Mouse (Mus musculus) intestine, postnatal 0 days (tissue): ENCODE data around the gene Wnk4. TPM values are rescaled to one million over a fixed set of nuclear protein-coding genes. Genes with fewer than 3 reads are reported as not detected.
A peak's percentile ranks its signal among the peaks of the same experiment; 100 is the strongest.

Source experiments
- ATAC-seq: fragments of 200-750 bp; cut with Nextera tagmentation; 2 replicates; pipeline ENCODE4 v1.8.0; 2017; ENCODE audit warnings: mild to moderate bottlenecking, moderate TSS enrichment, moderate library complexity
- H3K27ac ChIP-seq: fragments of 300-500 bp; sonication (generic); 2 replicates; pipeline ENCODE4 v1.5.1; 2014; ENCODE audit warnings: mild to moderate bottlenecking, low read depth, low read length, moderate library complexity
- H3K27me3 ChIP-seq: fragments of 300-500 bp; sonication (generic); replicated peaks from 2 replicates; pipeline ENCODE4 v1.6.1; 2014; ENCODE audit warnings: low read length, mixed read lengths; ENCODE audit not compliant: control insufficient read depth, insufficient read depth
- H3K36me3 ChIP-seq: fragments of 300-500 bp; sonication (generic); 2 replicates; pipeline ENCODE4 v1.6.1; 2014; ENCODE audit warnings: mild to moderate bottlenecking, moderate library complexity; ENCODE audit not compliant: control insufficient read depth, insufficient read depth
- H3K4me1 ChIP-seq: fragments of 300-500 bp; sonication (generic); replicated peaks from 2 replicates; pipeline ENCODE4 v1.6.1; 2014; ENCODE audit warnings: antibody characterized with exemption, low read length, mixed read lengths; ENCODE audit not compliant: control insufficient read depth, insufficient read depth
- H3K4me2 ChIP-seq: fragments of 300-500 bp; sonication (generic); replicated peaks from 2 replicates; pipeline ENCODE4 v1.6.1; 2014; ENCODE audit warnings: low read depth, mild to moderate bottlenecking, moderate library complexity
- H3K4me3 ChIP-seq: fragments of 300-500 bp; sonication (generic); 2 replicates; pipeline ENCODE4 v1.5.1; 2014; ENCODE audit warnings: low read depth, low read length
- H3K9ac ChIP-seq: fragments of 300-500 bp; sonication (generic); 2 replicates; pipeline ENCODE4 v1.6.1; 2014; ENCODE audit warnings: mild to moderate bottlenecking, low read depth, low read length
- H3K9me3 ChIP-seq: fragments of 300-500 bp; sonication (generic); 2 replicates; pipeline ENCODE4 v1.6.1; 2016; ENCODE audit warnings: mixed run types; ENCODE audit not compliant: control insufficient read depth
- CTCF ChIP-seq: sonication (generic); IDR thresholded peaks from 2 replicates; pipeline ENCODE4 v1.5.1; 2016; ENCODE audit warnings: low read depth, mild to moderate bottlenecking, control low read depth, antibody characterized with exemption, moderate library complexity
- whole genome bisulfite sequencing: fragments of 180-500 bp; shearing (Covaris S2); extraction: QIAGEN DNeasy Blood & Tissue Kit; methylation state at CpG from one replicate; pipeline ENCODE4 v1.1.7; 2014; 5-methylcytosine and 5-hydroxymethylcytosine counted together
- polyA plus RNA-seq: library from polyadenylated mRNA; unstranded; fragments of >200 nt; fragmentation: Nextera tagmentation; extraction: Ambion mirVana; gene quantifications from 2 replicates; pipeline ENCODE4 v1.2.1, GENCODE M21; 2015

The Wnk4 gene
- polyA plus RNA-seq, 1 experiment from 2014 or later: 4.6 TPM

- Histone ChIP-seq H3K9me3 (no peaks in the 10 kb centered on the region), H3K4me1 (0 out of 2 replicates have a peak, but pooled peaks cover 4% of the 10 kb centered on the region), H3K9ac (no peak overlapping the region), H3K27me3 (no peaks in the 10 kb centered on the region; the same call in 1 of the 2 replicates), H3K27ac (no peak overlapping the region), H3K36me3 (no peaks in the 10 kb centered on the region), H3K4me2 (peak overlapping the region; percentile 91; the same call in 1 of the 2 replicates), H3K4me3 (no peak overlapping the region)
- WGBS: 33% methylated on average over 14 of the region's 14 CpGs
- 0 out of 2 replicates have a peak, but pooled peaks have one; percentile 6 for ATAC-seq
- peak; percentile 81 for TF ChIP-seq CTCF
These were observed 11.9 kb upstream of the Wnk4 start for GRCm38 (mm10) chr11:101248258-101248994.

GRCm38 (mm10) chr11:101251031-101251430, 9.3 kb upstream of the Wnk4 start:
- WGBS: 51% methylated on average over 2 of the region's 2 CpGs
- no peaks in the 10 kb centered on the region for H3K36me3 ChIP-seq
- H3K27me3 ChIP-seq: no peaks in the 10 kb centered on the region; the same call in 1 of the 2 replicates
- H3K9me3 ChIP-seq: no peaks in the 10 kb centered on the region
- H3K4me1 ChIP-seq: 0 out of 2 replicates have a peak, but pooled peaks cover 4% of the 10 kb centered on the region
- TF ChIP-seq CTCF: no peak
- H3K9ac ChIP-seq: no peak overlapping the region
- no peak overlapping the region for H3K4me2 ChIP-seq
- no peak overlapping the region for H3K4me3 ChIP-seq
- no peak overlapping the region for H3K27ac ChIP-seq
- no peak for ATAC-seq

- peak overlapping the region; percentile 86 for H3K9ac ChIP-seq
- 4% methylated on average over 7 of the region's 7 CpGs for WGBS
- peak overlapping the region; percentile 82; the same call in 1 of the 2 replicates for H3K27ac ChIP-seq
- H3K4me2 ChIP-seq: peak overlapping the region; percentile 92
- ATAC-seq: no peak
- TF ChIP-seq CTCF: no peak
- peak overlapping the region; percentile 91 for H3K4me3 ChIP-seq
- H3K36me3 ChIP-seq: no peaks in the 10 kb centered on the region
- 0 out of 2 replicates have a peak, but pooled peaks cover 4% of the 10 kb centered on the region for H3K4me1 ChIP-seq
- no peaks in the 10 kb centered on the region for H3K27me3 ChIP-seq
- H3K9me3 ChIP-seq: no peaks in the 10 kb centered on the region
These were observed 7.4 kb upstream of the Wnk4 start for GRCm38 (mm10) chr11:101252941-101253340.

GRCm38 (mm10) chr11:101253613-101254389, 6.6 kb upstream of the Wnk4 start, which contains the start of gene Vps25:
TSS of gene Vps25 (plus strand) at chr11:101253707.
- Histone ChIP-seq H3K4me1 (0 out of 2 replicates have a peak, but pooled peaks cover 4% of the 10 kb centered on the region), H3K4me3 (peak within 1 kb of the TSS; percentile 91), H3K9ac (peak within 1 kb of the TSS; percentile 86), H3K36me3 (no peaks in the 10 kb centered on the region), H3K27me3 (no peaks in the 10 kb centered on the region), H3K9me3 (no peaks in the 10 kb centered on the region), H3K27ac (peak within 1 kb of the TSS; percentile 82), H3K4me2 (peak within 1 kb of the TSS; percentile 92)
- peak; percentile 75 for ATAC-seq
- TF ChIP-seq CTCF: peak; percentile 51
- under 1% methylated on average over 39 of the region's 40 CpGs for WGBS

GRCm38 (mm10) chr11:101255826-101256775, 4.3 kb upstream of the Wnk4 start:
- no peaks in the 10 kb centered on the region for H3K36me3 ChIP-seq
- H3K4me1 ChIP-seq: 0 out of 2 replicates have a peak, but pooled peaks cover 7% of the 10 kb centered on the region
- H3K4me2 ChIP-seq: no peak overlapping the region
- H3K9me3 ChIP-seq: no peaks in the 10 kb centered on the region
- H3K27ac ChIP-seq: no peak overlapping the region
- 88% methylated on average over 13 of the region's 13 CpGs for WGBS
- no peak overlapping the region for H3K9ac ChIP-seq
- no peaks in the 10 kb centered on the region for H3K27me3 ChIP-seq
- ATAC-seq: no peak
- no peak overlapping the region for H3K4me3 ChIP-seq
- no peak for TF ChIP-seq CTCF
